Mouse (Mus musculus) liver, postnatal 0 days (tissue): ENCODE results near the gene Zeb2. TPM values are rescaled to one million over a fixed set of nuclear protein-coding genes. Genes with fewer than 3 reads are reported as not detected.

Experiments
- ATAC-seq: fragments of 200-750 bp; cut with Nextera tagmentation; 2 replicates; pipeline ENCODE4 v1.8.0; 2017; ENCODE audit warnings: mild to moderate bottlenecking, moderate library complexity
- DNase-seq: peaks from one replicate; pipeline ENCODE4 v3.0.0-alpha.2; 2016
- H3K27ac ChIP-seq: fragments of 300-500 bp; sonication (generic); 2 replicates; pipeline ENCODE4 v1.5.1; 2014; ENCODE audit warnings: antibody characterized with exemption, moderate library complexity, mild to moderate bottlenecking, low read depth
- H3K27me3 ChIP-seq: fragments of 300-500 bp; sonication (generic); 2 replicates; pipeline ENCODE4 v1.6.1; 2014; ENCODE audit warnings: low read length, control low read depth, mixed read lengths; ENCODE audit not compliant: insufficient read depth
- H3K36me3 ChIP-seq: fragments of 300-500 bp; sonication (generic); replicated peaks from 2 replicates; pipeline ENCODE4 v1.6.1; 2014; ENCODE audit warnings: mild to moderate bottlenecking, control low read depth, low read length, moderate library complexity, mixed read lengths; ENCODE audit not compliant: insufficient read depth
- H3K4me1 ChIP-seq: fragments of 300-500 bp; sonication (generic); 2 replicates; pipeline ENCODE4 v1.6.1; 2014; ENCODE audit warnings: antibody characterized with exemption, mild to moderate bottlenecking, control low read depth; ENCODE audit not compliant: insufficient read depth
- H3K4me2 ChIP-seq: fragments of 300-500 bp; sonication (generic); 2 replicates; pipeline ENCODE4 v1.6.1; 2014; ENCODE audit warnings: low read depth, mild to moderate bottlenecking, low read length, moderate library complexity, mixed read lengths
- H3K4me3 ChIP-seq: fragments of 300-500 bp; sonication (generic); 2 replicates; pipeline ENCODE4 v1.5.1; 2014; ENCODE audit warnings: low read depth, low read length
- H3K9ac ChIP-seq: fragments of 300-500 bp; sonication (generic); replicated peaks from 2 replicates; pipeline ENCODE4 v1.6.1; 2014; ENCODE audit warnings: mild to moderate bottlenecking, moderate library complexity
- H3K9me3 ChIP-seq: fragments of 300-500 bp; sonication (generic); 2 replicates; pipeline ENCODE4 v1.6.1; 2016; ENCODE audit warnings: mild to moderate bottlenecking, control low read depth, low read length, mixed read lengths
- CTCF ChIP-seq: sonication (generic); IDR thresholded peaks from 2 replicates; pipeline ENCODE4 v1.5.1; 2016; ENCODE audit warnings: antibody characterized with exemption, low read depth
- EP300 ChIP-seq: IDR thresholded peaks from 2 replicates; pipeline ENCODE4 v1.6.1; 2016; ENCODE audit warnings: antibody characterized with exemption, low read depth, mild to moderate bottlenecking
- WGBS: fragments of 180-500 bp; shearing (Covaris S2); extraction: QIAGEN DNeasy Blood & Tissue Kit; methylation state at CpG from one replicate; pipeline ENCODE4 v1.1.7; 2014; ENCODE audit not compliant: insufficient replicate concordance; 5-methylcytosine and 5-hydroxymethylcytosine counted together
- polyA plus RNA-seq: library from polyadenylated mRNA; unstranded; fragments of >200 nt; fragmentation: Nextera tagmentation; extraction: Ambion mirVana; gene quantifications from 2 replicates; pipeline ENCODE4 v1.2.1, GENCODE M21; 2015

Zeb2 gene
- polyA plus RNA-seq, 1 experiment from 2014 or later = 8.8 TPM

GRCm38 (mm10) chr2:45089251-45089530 is 28.0 kb downstream of the Zeb2 start:
- H3K4me1 ChIP-seq = no peaks in the 10 kb centered on the region; the same call in 1 of the 2 replicates
- H3K27ac ChIP-seq = no peak overlapping the region
- ATAC-seq = no peak
- H3K4me3 ChIP-seq = no peak overlapping the region
- no peak overlapping the region for H3K4me2 ChIP-seq
- H3K27me3 ChIP-seq = no peaks in the 10 kb centered on the region
- DNase-seq = no peak
- no peaks in the 10 kb centered on the region for H3K9me3 ChIP-seq
- H3K9ac ChIP-seq = no peak overlapping the region
- H3K36me3 ChIP-seq = peaks cover 12% of the 10 kb centered on the region
- no peak for TF ChIP-seq EP300
- no peak for TF ChIP-seq CTCF
- WGBS = 50% methylated on average over 3 of the region's 3 CpGs

GRCm38 (mm10) chr2:45088435-45089250 is 28.6 kb downstream of the Zeb2 start:
- H3K27me3 ChIP-seq = no peaks in the 10 kb centered on the region
- 63% methylated on average over 15 of the region's 15 CpGs for WGBS
- H3K9me3 ChIP-seq = no peaks in the 10 kb centered on the region
- H3K36me3 ChIP-seq = peaks cover 12% of the 10 kb centered on the region
- no peak overlapping the region for H3K4me2 ChIP-seq
- H3K4me3 ChIP-seq = no peak overlapping the region
- H3K4me1 ChIP-seq = no peaks in the 10 kb centered on the region; the same call in 1 of the 2 replicates
- no peak for ATAC-seq
- H3K27ac ChIP-seq = no peak overlapping the region
- no peak for DNase-seq
- no peak for TF ChIP-seq CTCF
- TF ChIP-seq EP300 = no peak
- no peak overlapping the region for H3K9ac ChIP-seq

GRCm38 (mm10) chr2:45087208-45087607 is 30.0 kb downstream of the Zeb2 start:
- no peak for DNase-seq
- Histone ChIP-seq H3K27ac (no peak overlapping the region), H3K9me3 (no peaks in the 10 kb centered on the region), H3K4me1 (no peaks in the 10 kb centered on the region; the same call in 1 of the 2 replicates), H3K4me3 (no peak overlapping the region), H3K4me2 (no peak overlapping the region), H3K36me3 (peaks cover 7% of the 10 kb centered on the region; the same call in 1 of the 2 replicates), H3K9ac (no peak overlapping the region), H3K27me3 (no peaks in the 10 kb centered on the region)
- ATAC-seq = no peak
- TF ChIP-seq EP300 (no peak), CTCF (no peak)
- 47% methylated on average over 4 of the region's 4 CpGs for WGBS

- DNase-seq (no peak), ATAC-seq (no peak)
- no peaks in the 10 kb centered on the region for H3K27me3 ChIP-seq
- H3K27ac ChIP-seq = 0 out of 2 replicates have a peak overlapping the region, but pooled peaks have one; percentile 19
- no peaks in the 10 kb centered on the region for H3K9me3 ChIP-seq
- TF ChIP-seq EP300 = no peak
- no peak for TF ChIP-seq CTCF
- H3K4me3 ChIP-seq = no peak overlapping the region
- H3K9ac ChIP-seq = no peak overlapping the region
- 71% methylated on average over 5 of the region's 5 CpGs for WGBS
- peaks cover 3% of the 10 kb centered on the region; the same call in 1 of the 2 replicates for H3K36me3 ChIP-seq
- H3K4me2 ChIP-seq = no peak overlapping the region
- peaks cover 3% of the 10 kb centered on the region; the same call in 1 of the 2 replicates for H3K4me1 ChIP-seq
Observed at GRCm38 (mm10) chr2:45085653-45086052, 31.5 kb downstream of the Zeb2 start.

- no peak for TF ChIP-seq CTCF
- TF ChIP-seq EP300 = no peak
- H3K9ac ChIP-seq = no peak overlapping the region
- ATAC-seq (no peak), DNase-seq (no peak)
- H3K4me3 ChIP-seq = no peak overlapping the region
- no peaks in the 10 kb centered on the region for H3K27me3 ChIP-seq
- no peaks in the 10 kb centered on the region for H3K9me3 ChIP-seq
- peaks cover 4% of the 10 kb centered on the region; the same call in 1 of the 2 replicates for H3K36me3 ChIP-seq
- peaks cover 9% of the 10 kb centered on the region; the same call in 1 of the 2 replicates for H3K4me1 ChIP-seq
- H3K4me2 ChIP-seq = no peak overlapping the region
- H3K27ac ChIP-seq = no peak overlapping the region
- 79% methylated on average over 10 of the region's 10 CpGs for WGBS
Observed at GRCm38 (mm10) chr2:45083042-45083441, 34.2 kb downstream of the Zeb2 start.

- 83% methylated on average over 4 of the region's 4 CpGs for WGBS
- Histone ChIP-seq H3K9ac (no peak overlapping the region), H3K36me3 (peaks cover 4% of the 10 kb centered on the region; the same call in 1 of the 2 replicates), H3K27me3 (no peaks in the 10 kb centered on the region), H3K4me2 (no peak overlapping the region), H3K27ac (no peak overlapping the region), H3K4me1 (peaks cover 9% of the 10 kb centered on the region; the same call in 1 of the 2 replicates), H3K9me3 (no peaks in the 10 kb centered on the region), H3K4me3 (no peak overlapping the region)
- ATAC-seq = no peak
- no peak for TF ChIP-seq EP300
- no peak for TF ChIP-seq CTCF
- no peak for DNase-seq
Observed at GRCm38 (mm10) chr2:45081559-45081958, 35.6 kb downstream of the Zeb2 start.
